ENCODE assay signal across 15 mouse cellular contexts in genomic region chr16:25413885-25414284, GRCm38 (mm10).
"Had no signal": no experiment of that assay in that cellular context is flagged by ENCODE, and none has a peak within 500 bp of the region (broad histone marks: within the 10 kb centered on the region; RNA-seq: fewer than 3 reads in every experiment).

No protein-coding gene starts in this region.

- ATAC-seq: midbrain, embryonic 16.5 days had no signal

- H3K4me2 ChIP-seq: limb, embryonic 13.5 days; midbrain, embryonic 12.5 days; neural tube, embryonic 13.5 days; stomach, embryonic 15.5 days had no signal

- H3K9me3 ChIP-seq: limb, embryonic 13.5 days; midbrain, embryonic 12.5 days; neural tube, embryonic 13.5 days; stomach, embryonic 15.5 days had no signal

- H3K4me3 ChIP-seq: limb, embryonic 13.5 days; midbrain, embryonic 12.5 days; neural tube, embryonic 13.5 days; stomach, embryonic 15.5 days had no signal

- H3K36me3 ChIP-seq: limb, embryonic 13.5 days; midbrain, embryonic 12.5 days; neural tube, embryonic 13.5 days; stomach, embryonic 15.5 days had no signal

- H3K9ac ChIP-seq: limb, embryonic 13.5 days; liver, embryonic 14.5 days; midbrain, embryonic 12.5 days; neural tube, embryonic 13.5 days; stomach, embryonic 15.5 days had no signal

- DNase-seq: kidney, adult 8-10 months; kidney, postnatal 36 days; layer of hippocampus, adult 9-11 months; layer of hippocampus, postnatal 36 days; left cerebral cortex, postnatal 4 days; lung, adult 18-20 months; retina, postnatal 1 day; right cerebral cortex, postnatal 4 days; thymus, postnatal 4 days had no signal

- H3K4me1 ChIP-seq: midbrain, embryonic 12.5 days; neural tube, embryonic 13.5 days had no signal

- H3K27me3 ChIP-seq: limb, embryonic 13.5 days; midbrain, embryonic 12.5 days; neural tube, embryonic 13.5 days; stomach, embryonic 15.5 days had no signal

- H3K27ac ChIP-seq: limb, embryonic 13.5 days; liver, embryonic 14.5 days; midbrain, embryonic 12.5 days; neural tube, embryonic 13.5 days; stomach, embryonic 15.5 days had no signal
